Mouse (Mus musculus): ENCODE measurements around the gene Fam104a. TPM values are rescaled to one million over a fixed set of nuclear protein-coding genes. Genes with fewer than 3 reads are reported as not detected.

Fam104a gene
- polyA plus RNA-seq, 1 experiment = 24.7 TPM

DNA sequence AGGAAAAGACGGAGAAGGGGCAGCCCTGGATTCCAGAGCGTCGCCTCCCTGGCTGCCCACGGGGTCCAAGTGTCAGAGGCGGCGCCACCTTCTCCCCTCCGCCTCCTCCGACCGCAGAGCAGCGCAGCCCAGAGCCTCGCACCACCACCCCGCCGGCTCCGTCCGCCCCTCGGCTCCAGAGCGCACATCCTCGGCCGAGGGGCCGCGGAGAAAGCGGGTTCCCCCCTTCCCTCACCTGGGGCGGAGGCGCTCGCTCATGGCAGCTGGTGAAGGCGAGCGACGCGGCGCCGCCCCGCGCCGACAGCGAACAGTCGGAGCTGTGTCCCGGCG, 363 bp downstream of the Fam104a start:
- Histone ChIP-seq H3K27ac (ENCODE audit: insufficient read depth, low read depth, low read length) (peak overlapping the region; percentile 77), H3K4me1 (ENCODE audit: control insufficient read depth, insufficient read depth, low read length) (peaks cover 33% of the 10 kb centered on the region)
- no peak for TF ChIP-seq POLR2A (IDR thresholded peaks at IDR 0.05; ENCODE audit: borderline replicate concordance, low read depth, low read length)
- TF ChIP-seq CTCF (IDR thresholded peaks at IDR 0.05; ENCODE audit: low read depth, low read length) = no peak

DNA sequence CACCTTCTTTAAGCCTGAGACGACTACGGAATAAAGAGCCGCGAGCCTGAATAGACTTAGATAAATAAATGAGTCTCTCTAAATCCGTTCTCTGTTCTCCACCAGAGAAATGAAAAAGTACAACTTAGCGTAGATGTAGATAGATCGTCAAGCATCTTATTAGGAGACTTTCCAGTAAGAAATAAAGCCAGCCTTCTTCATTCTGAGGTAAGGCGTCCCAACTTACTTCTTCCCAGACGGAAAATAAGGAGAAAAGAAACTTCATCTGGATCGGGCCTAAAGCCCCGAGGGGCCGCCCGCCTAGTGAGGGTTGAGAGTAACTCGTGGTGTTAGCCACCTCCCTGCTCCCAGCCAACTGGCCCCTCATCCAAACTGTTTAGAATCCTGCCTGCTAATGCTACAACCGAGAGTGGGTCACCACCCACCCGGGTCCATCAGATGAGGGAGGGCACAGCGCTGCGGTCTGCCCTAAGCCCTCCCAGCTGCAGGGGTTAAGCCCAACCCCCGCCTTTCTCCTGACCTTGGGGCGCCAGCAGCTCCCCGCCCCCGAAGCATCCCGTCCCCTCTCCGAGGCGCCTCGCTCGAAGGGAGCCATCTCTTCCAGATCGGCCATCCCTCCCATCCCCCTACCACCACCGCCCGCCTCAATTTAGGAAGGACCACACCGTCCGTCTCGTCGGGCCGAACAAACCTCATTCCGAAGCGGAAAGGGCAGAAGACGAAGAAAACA, 893 bp downstream of the Fam104a start:
- TF ChIP-seq CTCF (IDR thresholded peaks at IDR 0.05; ENCODE audit: low read depth, low read length) (no peak), POLR2A (IDR thresholded peaks at IDR 0.05; ENCODE audit: borderline replicate concordance, low read depth, low read length) (no peak)
- H3K4me1 ChIP-seq (ENCODE audit: control insufficient read depth, insufficient read depth, low read length) = peaks cover 37% of the 10 kb centered on the region
- H3K4me3 ChIP-seq (ENCODE audit: insufficient read depth, low read length) = peak overlapping the region; percentile 91
- peak overlapping the region; percentile 77 for H3K27ac ChIP-seq (ENCODE audit: insufficient read depth, low read depth, low read length)

More for the DNA sequence above, 363 bp downstream of the Fam104a start:
- peak overlapping the region; percentile 91 for H3K4me3 ChIP-seq (ENCODE audit: insufficient read depth, low read length)

DNA sequence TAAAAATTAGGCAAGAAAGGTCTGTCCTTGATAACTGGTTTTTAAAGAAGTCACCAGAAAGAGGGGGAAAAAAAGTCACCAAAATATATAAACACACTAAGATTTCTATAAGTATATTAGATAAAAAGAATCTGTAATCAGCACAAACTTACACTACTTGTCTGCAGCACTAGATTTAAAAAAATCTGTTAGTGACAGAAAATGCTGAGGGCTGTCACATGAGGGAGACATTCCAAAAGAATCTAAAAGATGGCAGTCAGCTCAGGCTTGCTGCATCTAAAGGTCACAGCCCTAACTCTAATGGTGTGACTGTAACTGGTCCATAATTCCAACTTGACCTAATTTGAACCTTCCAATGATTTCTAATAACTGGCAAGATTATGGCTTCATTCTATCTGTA, 2.0 kb downstream of the Fam104a start:
- TF ChIP-seq CTCF (IDR thresholded peaks at IDR 0.05; ENCODE audit: low read depth, low read length) = no peak
- TF ChIP-seq POLR2A (IDR thresholded peaks at IDR 0.05; ENCODE audit: borderline replicate concordance, low read depth, low read length) = no peak
- no peak overlapping the region for H3K27ac ChIP-seq (ENCODE audit: insufficient read depth, low read depth, low read length)
- no peak overlapping the region for H3K4me3 ChIP-seq (ENCODE audit: insufficient read depth, low read length)
- peaks cover 43% of the 10 kb centered on the region for H3K4me1 ChIP-seq (ENCODE audit: control insufficient read depth, insufficient read depth, low read length)

DNA sequence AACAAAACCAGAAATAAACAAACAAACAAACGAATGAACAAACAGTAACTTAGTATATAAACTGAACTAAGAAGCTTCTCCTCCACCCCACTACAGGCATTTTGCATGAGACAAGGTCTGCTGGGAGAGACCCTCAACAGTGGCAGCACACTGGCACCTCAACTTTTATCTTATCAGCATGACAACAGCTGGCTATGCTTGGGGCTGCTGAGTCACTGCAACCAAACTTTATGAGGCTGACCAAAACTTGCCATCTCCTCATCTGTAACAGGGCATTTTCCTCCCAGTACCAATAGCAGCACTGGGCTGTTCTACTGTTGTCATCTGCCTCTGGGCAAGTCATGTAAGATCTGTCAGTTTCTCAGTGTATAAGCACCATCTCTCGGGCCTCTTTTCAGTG, 3.0 kb downstream of the Fam104a start:
- TF ChIP-seq CTCF (IDR thresholded peaks at IDR 0.05; ENCODE audit: low read depth, low read length) = no peak
- no peak for TF ChIP-seq POLR2A (IDR thresholded peaks at IDR 0.05; ENCODE audit: borderline replicate concordance, low read depth, low read length)
- no peak overlapping the region for H3K27ac ChIP-seq (ENCODE audit: insufficient read depth, low read depth, low read length)
- H3K4me1 ChIP-seq (ENCODE audit: control insufficient read depth, insufficient read depth, low read length) = peaks cover 38% of the 10 kb centered on the region
- no peak overlapping the region for H3K4me3 ChIP-seq (ENCODE audit: insufficient read depth, low read length)

DNA sequence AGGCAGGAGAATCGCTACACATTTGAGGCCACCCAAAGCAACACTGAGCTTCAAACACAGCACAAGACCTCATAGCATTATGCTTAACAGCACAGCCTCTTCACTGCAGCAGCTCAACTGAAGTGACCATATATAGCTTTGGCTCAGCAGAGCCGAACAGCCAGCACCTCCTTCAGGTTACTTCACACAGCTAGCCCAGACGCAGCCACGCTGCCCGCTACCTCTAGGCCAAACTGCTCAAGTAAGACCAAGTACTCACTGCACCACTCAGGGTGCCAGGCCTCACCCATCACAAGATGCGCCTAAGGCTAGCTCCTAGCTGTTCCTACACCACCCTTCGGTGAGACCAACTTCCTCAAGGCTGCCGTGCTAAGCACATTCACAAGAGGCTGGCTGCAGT, 5.6 kb downstream of the Fam104a start:
- H3K4me1 ChIP-seq (ENCODE audit: control insufficient read depth, insufficient read depth, low read length) = peaks cover 32% of the 10 kb centered on the region
- TF ChIP-seq CTCF (IDR thresholded peaks at IDR 0.05; ENCODE audit: low read depth, low read length) (no peak), POLR2A (IDR thresholded peaks at IDR 0.05; ENCODE audit: borderline replicate concordance, low read depth, low read length) (no peak)
- no peak overlapping the region for H3K4me3 ChIP-seq (ENCODE audit: insufficient read depth, low read length)
- no peak overlapping the region for H3K27ac ChIP-seq (ENCODE audit: insufficient read depth, low read depth, low read length)

DNA sequence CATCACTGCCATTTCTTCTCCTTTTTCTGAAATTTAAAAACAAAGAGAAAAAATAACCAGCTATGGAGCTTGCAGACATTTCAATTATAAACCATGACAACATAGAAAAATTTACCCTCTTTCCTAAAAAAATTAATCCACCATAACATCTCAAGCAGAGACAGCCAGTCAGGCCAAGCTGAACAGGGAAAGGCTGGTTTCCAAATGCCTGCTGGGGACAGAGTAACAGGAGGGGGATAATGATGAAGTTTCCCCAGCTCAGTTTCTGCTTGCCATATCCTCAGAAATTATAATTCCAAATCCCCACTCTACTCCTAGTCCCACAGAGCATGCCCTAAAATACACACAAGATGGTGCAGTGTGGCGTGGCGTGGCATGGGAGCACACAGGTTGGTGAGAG, 6.6 kb downstream of the Fam104a start:
- H3K4me3 ChIP-seq (ENCODE audit: insufficient read depth, low read length) = no peak overlapping the region
- no peak for TF ChIP-seq CTCF (IDR thresholded peaks at IDR 0.05; ENCODE audit: low read depth, low read length)
- TF ChIP-seq POLR2A (IDR thresholded peaks at IDR 0.05; ENCODE audit: borderline replicate concordance, low read depth, low read length) = no peak
- peaks cover 31% of the 10 kb centered on the region for H3K4me1 ChIP-seq (ENCODE audit: control insufficient read depth, insufficient read depth, low read length)
- no peak overlapping the region for H3K27ac ChIP-seq (ENCODE audit: insufficient read depth, low read depth, low read length)

DNA sequence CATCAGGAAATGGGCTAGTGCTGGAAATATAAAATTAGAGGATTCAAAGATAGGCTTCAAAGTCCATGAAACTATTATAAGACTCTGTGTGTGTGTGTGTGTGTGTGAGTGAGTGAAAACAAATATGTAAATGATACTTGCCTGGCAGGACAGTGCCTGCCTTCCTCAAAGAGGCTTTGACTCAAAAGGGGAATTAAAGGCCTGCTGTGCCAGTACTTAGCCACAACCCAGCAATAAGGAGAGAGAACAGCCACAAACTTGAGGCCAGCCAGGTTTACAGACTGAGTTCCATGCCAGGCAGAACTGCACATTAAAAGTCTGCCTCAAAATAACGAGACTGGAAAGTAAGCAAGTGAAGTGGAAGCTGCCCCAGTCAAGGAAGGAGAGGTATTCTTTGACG, 7.1 kb downstream of the Fam104a start:
- Histone ChIP-seq H3K4me1 (ENCODE audit: control insufficient read depth, insufficient read depth, low read length) (peaks cover 31% of the 10 kb centered on the region), H3K4me3 (ENCODE audit: insufficient read depth, low read length) (no peak overlapping the region), H3K27ac (ENCODE audit: insufficient read depth, low read depth, low read length) (no peak overlapping the region)
- TF ChIP-seq CTCF (IDR thresholded peaks at IDR 0.05; ENCODE audit: low read depth, low read length) (no peak), POLR2A (IDR thresholded peaks at IDR 0.05; ENCODE audit: borderline replicate concordance, low read depth, low read length) (no peak)

DNA sequence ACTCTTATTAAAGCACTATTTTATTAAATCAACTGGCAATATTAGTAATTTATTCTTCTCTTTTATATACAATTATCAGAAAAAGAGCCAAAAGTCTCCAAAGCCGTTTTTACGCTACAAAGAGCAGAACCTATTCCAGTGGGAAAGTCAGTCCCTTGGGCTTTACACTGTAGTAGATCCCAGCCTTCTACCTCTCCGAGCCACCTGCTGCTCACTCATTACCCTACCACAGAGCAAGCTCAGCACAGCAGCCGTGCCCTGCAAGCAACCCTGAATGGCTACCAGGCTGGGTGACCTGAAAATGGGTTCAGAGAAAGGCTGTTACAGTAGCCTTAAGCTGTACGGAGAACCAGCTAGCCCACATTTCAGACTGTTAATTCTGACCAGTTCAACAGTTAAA, 9.4 kb downstream of the Fam104a start:
- Histone ChIP-seq H3K4me3 (ENCODE audit: insufficient read depth, low read length) (no peak overlapping the region), H3K4me1 (ENCODE audit: control insufficient read depth, insufficient read depth, low read length) (peaks cover 17% of the 10 kb centered on the region), H3K27ac (ENCODE audit: insufficient read depth, low read depth, low read length) (no peak overlapping the region)
- TF ChIP-seq CTCF (IDR thresholded peaks at IDR 0.05; ENCODE audit: low read depth, low read length) (no peak), POLR2A (IDR thresholded peaks at IDR 0.05; ENCODE audit: borderline replicate concordance, low read depth, low read length) (no peak)

DNA sequence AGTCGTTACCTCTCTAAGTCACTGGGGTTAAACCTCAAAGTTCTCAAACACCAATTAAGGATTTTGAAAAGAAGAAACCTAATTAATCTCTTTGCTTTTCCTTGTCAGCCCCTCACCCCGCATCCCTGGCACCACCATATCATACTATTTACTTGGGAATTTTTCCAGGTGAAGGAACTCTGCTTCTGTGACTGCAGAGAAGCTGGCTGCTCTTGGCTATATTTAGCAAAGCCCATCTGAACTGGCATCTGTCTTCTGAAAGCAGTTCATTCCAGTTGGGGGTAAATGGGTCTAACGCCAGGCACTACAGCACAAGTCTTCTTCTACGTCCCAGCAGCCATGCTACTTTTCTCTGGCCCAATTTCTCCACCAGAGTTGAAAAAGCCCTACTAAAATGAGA, 10.3 kb downstream of the Fam104a start:
- no peak overlapping the region for H3K27ac ChIP-seq (ENCODE audit: insufficient read depth, low read depth, low read length)
- no peak for TF ChIP-seq POLR2A (IDR thresholded peaks at IDR 0.05; ENCODE audit: borderline replicate concordance, low read depth, low read length)
- peaks cover 20% of the 10 kb centered on the region for H3K4me1 ChIP-seq (ENCODE audit: control insufficient read depth, insufficient read depth, low read length)
- no peak overlapping the region for H3K4me3 ChIP-seq (ENCODE audit: insufficient read depth, low read length)

DNA sequence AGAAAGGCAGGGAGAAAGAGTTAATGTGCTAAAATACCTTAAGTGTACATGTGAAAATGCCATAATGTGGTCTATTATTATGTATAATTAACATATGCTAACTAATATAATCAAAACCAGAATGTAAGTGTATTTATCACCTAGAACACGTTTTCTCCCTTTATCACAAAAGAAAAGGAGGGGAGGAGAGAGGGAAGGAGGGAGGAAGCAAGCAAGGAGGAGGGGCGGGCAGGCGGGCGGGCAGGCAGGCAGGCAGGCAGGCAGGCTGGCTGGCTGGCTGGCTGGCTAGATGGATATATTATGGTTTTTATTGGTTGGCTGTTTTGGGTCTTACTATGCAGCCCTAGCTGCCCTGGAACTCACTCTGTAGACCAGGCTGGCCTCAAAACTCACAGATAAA, 14.2 kb downstream of the Fam104a start:
- no peak overlapping the region for H3K4me3 ChIP-seq (ENCODE audit: insufficient read depth, low read length)
- H3K4me1 ChIP-seq (ENCODE audit: control insufficient read depth, insufficient read depth, low read length) = peaks cover 12% of the 10 kb centered on the region
- H3K27ac ChIP-seq (ENCODE audit: insufficient read depth, low read depth, low read length) = no peak overlapping the region
- TF ChIP-seq CTCF (IDR thresholded peaks at IDR 0.05; ENCODE audit: low read depth, low read length) (no peak), POLR2A (IDR thresholded peaks at IDR 0.05; ENCODE audit: borderline replicate concordance, low read depth, low read length) (no peak)

DNA sequence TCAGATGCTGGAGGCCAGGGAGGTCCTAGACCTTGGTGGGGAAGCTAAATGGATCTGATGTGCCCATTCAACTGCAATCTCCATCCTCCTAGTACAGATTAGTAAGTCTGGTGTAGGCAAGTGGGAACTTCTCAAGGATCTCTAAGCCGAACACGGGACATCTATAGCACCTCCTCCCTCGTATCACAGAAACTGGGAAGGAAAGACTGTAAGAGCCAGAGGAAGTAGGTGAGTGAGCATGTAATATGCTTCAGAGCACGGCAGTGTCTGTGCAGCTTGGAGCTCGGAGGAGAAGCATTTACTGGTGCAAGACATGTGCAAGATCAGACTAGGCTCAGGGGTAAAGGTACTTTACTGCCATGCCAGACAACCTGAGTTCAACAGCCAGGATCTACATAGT, 15.1 kb downstream of the Fam104a start:
- no peak overlapping the region for H3K4me3 ChIP-seq (ENCODE audit: insufficient read depth, low read length)
- TF ChIP-seq CTCF (IDR thresholded peaks at IDR 0.05; ENCODE audit: low read depth, low read length) (no peak), POLR2A (IDR thresholded peaks at IDR 0.05; ENCODE audit: borderline replicate concordance, low read depth, low read length) (no peak)
- no peak overlapping the region for H3K27ac ChIP-seq (ENCODE audit: insufficient read depth, low read depth, low read length)
- H3K4me1 ChIP-seq (ENCODE audit: control insufficient read depth, insufficient read depth, low read length) = peaks cover 18% of the 10 kb centered on the region

Data from bone marrow macrophage, adult 2 months (primary cell).